Mouse (Mus musculus): ENCODE data around the gene Prnd.

The Prnd gene

DNA sequence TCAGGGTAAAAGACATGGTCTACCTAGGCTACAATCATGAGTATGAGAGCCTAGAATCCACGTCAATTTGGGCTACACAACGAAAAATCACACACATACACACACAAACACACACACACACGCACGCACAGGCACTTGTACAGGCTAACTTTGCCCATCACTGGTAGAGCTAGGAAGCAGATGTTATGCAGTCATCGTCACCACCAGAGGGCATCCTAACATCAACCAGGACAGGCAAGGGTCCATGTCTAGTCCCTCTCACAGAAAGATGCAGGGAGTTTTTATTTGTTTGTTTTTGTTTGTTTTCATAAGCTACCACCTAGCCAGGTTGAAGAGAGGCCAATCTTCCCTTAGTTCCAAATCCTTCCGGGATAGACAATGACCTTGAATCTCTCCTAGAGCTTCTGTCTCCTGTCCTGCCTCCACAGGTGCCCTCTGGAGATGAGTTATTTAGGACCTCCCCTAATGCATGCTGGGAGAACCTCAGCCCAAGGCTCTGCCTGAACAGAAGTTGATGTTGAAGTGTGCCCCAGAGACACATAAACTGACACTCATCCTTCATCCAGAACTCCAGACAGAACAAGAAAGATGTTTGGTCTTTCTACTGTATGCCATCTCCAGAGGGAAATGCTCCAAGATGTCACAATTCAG is 32.0 kb downstream of the Prnd start:
- DNase-seq (ENCODE audit: low spot score) = no peak

DNA sequence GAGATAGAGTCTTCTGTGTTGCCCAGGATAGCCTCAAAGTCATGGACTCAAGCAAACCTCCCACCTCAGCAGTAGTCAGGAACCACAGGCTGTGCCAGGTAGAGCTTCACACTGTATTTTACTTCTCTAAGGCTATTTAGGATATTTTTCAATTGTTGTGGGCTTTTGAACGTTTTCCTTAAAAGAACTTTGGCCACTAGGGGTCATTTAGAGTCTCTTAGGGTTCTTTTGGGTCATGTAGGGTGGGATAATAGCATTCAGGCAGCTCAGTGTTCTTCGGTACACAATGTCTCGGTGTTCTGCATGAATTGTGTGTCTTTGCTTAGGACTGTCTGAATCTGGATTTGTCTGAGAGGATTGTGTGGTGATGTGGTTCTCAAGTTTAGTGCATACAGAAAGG is 37.3 kb downstream of the Prnd start:
- no peak for DNase-seq (ENCODE audit: low spot score)

DNA sequence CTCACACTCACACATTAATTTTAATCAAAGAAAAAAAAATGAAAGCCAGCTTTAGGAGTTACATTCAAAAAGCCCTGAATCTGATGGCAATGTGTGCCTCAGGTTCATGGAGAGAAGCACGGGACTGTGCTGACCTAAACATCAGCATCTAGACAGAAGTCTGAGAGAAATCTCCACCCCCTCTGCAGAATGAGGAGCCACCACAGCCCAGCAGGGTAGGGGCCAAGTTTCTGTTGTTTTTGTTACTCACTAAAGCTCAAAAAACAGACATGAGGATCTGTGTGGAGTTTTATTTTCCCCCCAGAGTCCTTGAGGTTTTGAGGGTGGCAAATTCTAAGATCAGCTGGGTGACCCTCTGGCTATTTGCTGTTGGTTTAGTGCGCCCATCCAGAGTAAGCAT is 37.9 kb downstream of the Prnd start:
- DNase-seq (ENCODE audit: low spot score) = no peak

GRCm38 (mm10) chr2:131992487-131992886 is 41.8 kb downstream of the Prnd start:
- DNase-seq (ENCODE audit: low spot score) = no peak

- DNase-seq (ENCODE audit: low spot score) = no peak
Observed at GRCm38 (mm10) chr2:131993151-131993550, 42.5 kb downstream of the Prnd start.

- DNase-seq (ENCODE audit: low spot score) = no peak
Observed at GRCm38 (mm10) chr2:131993563-131994088, 43.0 kb downstream of the Prnd start.

DNA sequence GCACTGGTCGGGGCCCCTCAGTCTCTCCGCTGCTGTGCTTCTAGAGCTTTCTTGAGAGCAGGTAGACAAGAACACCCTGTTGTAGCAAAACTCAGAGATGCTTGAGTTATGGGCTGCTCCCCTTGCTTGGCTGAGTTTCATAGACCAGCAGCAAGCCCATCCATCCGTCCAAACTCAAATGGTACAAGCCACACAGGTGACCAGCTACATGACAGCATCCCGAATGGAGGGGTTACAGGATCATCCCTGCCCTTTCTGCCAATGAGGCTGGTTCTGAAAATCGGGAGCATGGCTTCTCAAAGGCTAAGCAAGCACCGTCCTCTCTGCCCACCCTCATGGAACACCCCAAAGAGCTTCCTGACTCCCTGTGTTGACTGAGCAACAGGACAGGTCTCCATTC is 44.3 kb downstream of the Prnd start:
- no peak for DNase-seq (ENCODE audit: low spot score)

DNA sequence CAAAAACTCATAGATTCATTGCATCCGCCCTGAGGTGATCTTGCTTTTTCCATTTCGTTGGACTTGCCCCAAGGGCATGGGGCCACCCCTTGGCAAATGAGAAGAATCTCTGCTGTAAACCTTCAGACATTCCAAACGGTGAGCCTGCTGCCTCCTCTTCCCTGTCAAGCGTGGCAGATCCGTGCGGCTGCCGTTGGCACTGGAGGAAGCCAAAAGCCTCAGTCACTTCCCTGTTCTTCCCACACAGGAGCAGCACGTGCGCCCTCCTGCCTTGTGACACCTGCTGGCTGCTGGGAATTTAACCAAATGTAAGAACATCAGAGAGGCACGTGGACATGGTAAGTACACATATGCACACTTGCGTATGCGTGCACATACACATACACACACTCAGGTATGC is 45.1 kb downstream of the Prnd start:
- no peak for DNase-seq (ENCODE audit: low spot score)

- DNase-seq (ENCODE audit: low spot score) = no peak
Observed at GRCm38 (mm10) chr2:131996369-131996768, 45.7 kb downstream of the Prnd start.

GRCm38 (mm10) chr2:131997356-131997755 is 46.7 kb downstream of the Prnd start:
- no peak for DNase-seq (ENCODE audit: low spot score)

- no peak for DNase-seq (ENCODE audit: low spot score)
Observed at GRCm38 (mm10) chr2:132001696-132002334, 51.2 kb downstream of the Prnd start.

- DNase-seq (ENCODE audit: low spot score) = no peak
Observed at GRCm38 (mm10) chr2:132003916-132004315, 53.3 kb downstream of the Prnd start.

GRCm38 (mm10) chr2:132004495-132005136 is 54.0 kb downstream of the Prnd start:
- no peak for DNase-seq (ENCODE audit: low spot score)

DNA sequence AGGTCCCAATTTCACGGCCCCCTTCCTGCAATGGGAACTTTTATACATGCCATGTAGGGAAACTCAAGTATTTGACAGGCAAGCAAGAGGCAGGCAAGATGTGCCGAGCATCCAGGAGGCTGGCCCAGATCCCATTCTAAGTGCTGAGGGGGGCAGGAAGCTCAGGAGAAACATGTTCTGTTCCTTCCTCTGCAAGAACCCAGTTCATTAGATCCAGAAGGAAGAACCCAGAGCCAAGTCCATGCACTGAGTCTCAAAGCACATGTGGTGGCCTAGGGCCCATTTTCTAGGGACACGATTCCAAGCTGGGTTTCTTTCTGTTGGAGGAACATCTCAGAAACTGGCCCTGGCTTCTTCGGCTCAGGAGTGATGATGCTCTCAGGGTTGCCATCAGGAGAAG is 54.8 kb downstream of the Prnd start:
- DNase-seq (ENCODE audit: low spot score) = no peak
